Mouse (Mus musculus) embryonic facial prominence, embryonic 15.5 days (tissue): ENCODE measurements around the gene Pgpep1l. TPM values are rescaled to one million over a fixed set of nuclear protein-coding genes. Genes with fewer than 3 reads are reported as not detected.

ENCODE experiments used
- ATAC-seq: fragments of 200-750 bp; cut with Nextera tagmentation; 2 replicates; pipeline ENCODE4 v1.8.0; 2017; ENCODE audit warnings: low read depth, moderate TSS enrichment; ENCODE audit not compliant: insufficient number of reproducible peaks, low FRiP score, low TSS enrichment
- H3K27ac ChIP-seq: fragments of 300-500 bp; sonication (generic); replicated peaks from 2 replicates; pipeline ENCODE4 v1.5.1; 2015; ENCODE audit warnings: mild to moderate bottlenecking, inconsistent platforms
- H3K27me3 ChIP-seq: fragments of 300-500 bp; sonication (generic); 2 replicates; pipeline ENCODE4 v1.6.1; 2015; ENCODE audit warnings: inconsistent platforms
- H3K36me3 ChIP-seq: fragments of 300-500 bp; sonication (generic); 2 replicates; pipeline ENCODE4 v1.6.1; 2015; ENCODE audit warnings: mild to moderate bottlenecking, inconsistent platforms
- H3K4me1 ChIP-seq: fragments of 300-500 bp; sonication (generic); 2 replicates; pipeline ENCODE4 v1.6.1; 2015; ENCODE audit warnings: inconsistent platforms
- H3K4me2 ChIP-seq: fragments of 300-500 bp; sonication (generic); replicated peaks from 2 replicates; pipeline ENCODE4 v1.6.1; 2015; ENCODE audit warnings: mild to moderate bottlenecking, inconsistent platforms
- H3K4me3 ChIP-seq: fragments of 300-500 bp; sonication (generic); replicated peaks from 2 replicates; pipeline ENCODE4 v1.5.1; 2015; ENCODE audit warnings: mild to moderate bottlenecking, inconsistent platforms
- H3K9ac ChIP-seq: fragments of 300-500 bp; sonication (generic); 2 replicates; pipeline ENCODE4 v1.6.1; 2015; ENCODE audit warnings: inconsistent platforms
- H3K9me3 ChIP-seq: fragments of 300-500 bp; sonication (generic); replicated peaks from 2 replicates; pipeline ENCODE4 v1.6.1; 2016; ENCODE audit warnings: inconsistent platforms
- WGBS: fragments of 180-500 bp; shearing (Covaris S2); methylation state at CpG from one replicate; pipeline ENCODE4 v1.1.7; 2015; 5-methylcytosine and 5-hydroxymethylcytosine counted together
- polyA plus RNA-seq: library from polyadenylated mRNA; unstranded; fragments of >200 nt; fragmentation: Nextera tagmentation; extraction: Ambion mirVana; gene quantifications from 2 replicates; pipeline ENCODE4 v1.2.1, GENCODE M21; 2015

Gene Pgpep1l
- polyA plus RNA-seq, 1 experiment from 2014 or later, result not detected

- no peaks in the 10 kb centered on the region; the same call in 1 of the 2 replicates for H3K27me3 ChIP-seq
- H3K4me1 ChIP-seq, result peaks cover 15% of the 10 kb centered on the region
- no peak overlapping the region for H3K27ac ChIP-seq
- H3K4me2 ChIP-seq, result no peak overlapping the region
- no peak overlapping the region for H3K9ac ChIP-seq
- WGBS, result 59% methylated on average over 6 of the region's 6 CpGs
- no peaks in the 10 kb centered on the region for H3K36me3 ChIP-seq
- no peak for ATAC-seq
- no peak overlapping the region for H3K4me3 ChIP-seq
- no peaks in the 10 kb centered on the region for H3K9me3 ChIP-seq
Observed at GRCm38 (mm10) chr7:68259523-68260081, 4.4 kb downstream of the Pgpep1l start.

DNA sequence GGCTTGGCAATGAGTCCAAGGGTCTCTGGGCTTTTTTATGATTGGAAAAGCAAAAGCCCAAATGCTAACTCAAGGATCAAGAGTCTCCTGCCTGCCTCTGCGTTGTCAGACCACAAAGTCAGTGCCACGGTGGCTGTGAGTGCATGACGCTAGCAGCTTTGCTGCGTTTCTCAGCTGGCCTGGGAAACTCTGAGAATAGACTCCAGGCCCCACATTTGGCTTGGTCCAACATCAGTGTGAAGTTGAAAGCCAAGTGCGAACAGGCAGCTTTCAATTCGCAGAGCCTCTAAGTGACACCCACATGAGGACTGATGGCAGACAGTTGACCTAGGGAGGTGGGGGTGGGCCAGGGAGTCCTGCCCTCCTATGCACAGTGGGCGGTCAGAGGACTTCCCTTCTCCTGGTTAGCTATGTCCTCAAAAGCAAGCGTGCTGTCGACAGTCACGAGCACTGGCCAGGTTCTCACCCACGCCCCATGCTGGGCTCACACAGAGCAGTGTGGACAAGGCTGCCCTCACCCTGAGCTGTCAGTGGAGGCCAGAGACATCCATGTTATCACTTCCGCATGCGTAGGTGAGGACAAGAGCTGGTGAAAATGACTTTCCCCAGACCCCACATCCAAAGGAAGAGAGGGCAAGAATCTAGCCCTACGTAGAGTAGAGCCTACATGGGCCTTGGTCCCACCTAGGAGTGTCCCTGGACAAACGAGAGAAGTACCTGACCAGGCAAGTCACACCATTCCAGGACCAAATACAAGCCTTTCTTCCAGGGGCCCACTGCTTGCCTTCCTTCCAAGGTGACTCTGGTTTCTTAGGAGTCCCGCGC is 5.5 kb downstream of the Pgpep1l start:
- WGBS, result 85% methylated on average over 17 of the region's 17 CpGs
- Histone ChIP-seq H3K36me3 (no peaks in the 10 kb centered on the region), H3K4me3 (no peak overlapping the region), H3K4me1 (peaks cover 4% of the 10 kb centered on the region), H3K27ac (no peak overlapping the region), H3K9ac (no peak overlapping the region), H3K27me3 (no peaks in the 10 kb centered on the region), H3K9me3 (no peaks in the 10 kb centered on the region), H3K4me2 (no peak overlapping the region)
- no peak for ATAC-seq

GRCm38 (mm10) chr7:68257767-68258166 is 6.3 kb downstream of the Pgpep1l start:
- Histone ChIP-seq H3K27me3 (no peaks in the 10 kb centered on the region), H3K4me3 (no peak overlapping the region), H3K4me2 (no peak overlapping the region), H3K9me3 (no peaks in the 10 kb centered on the region), H3K36me3 (no peaks in the 10 kb centered on the region), H3K27ac (no peak overlapping the region), H3K4me1 (peaks cover 3% of the 10 kb centered on the region; the same call in 1 of the 2 replicates), H3K9ac (no peak overlapping the region)
- no peak for ATAC-seq
- WGBS, result 74% methylated on average over 2 of the region's 2 CpGs

DNA sequence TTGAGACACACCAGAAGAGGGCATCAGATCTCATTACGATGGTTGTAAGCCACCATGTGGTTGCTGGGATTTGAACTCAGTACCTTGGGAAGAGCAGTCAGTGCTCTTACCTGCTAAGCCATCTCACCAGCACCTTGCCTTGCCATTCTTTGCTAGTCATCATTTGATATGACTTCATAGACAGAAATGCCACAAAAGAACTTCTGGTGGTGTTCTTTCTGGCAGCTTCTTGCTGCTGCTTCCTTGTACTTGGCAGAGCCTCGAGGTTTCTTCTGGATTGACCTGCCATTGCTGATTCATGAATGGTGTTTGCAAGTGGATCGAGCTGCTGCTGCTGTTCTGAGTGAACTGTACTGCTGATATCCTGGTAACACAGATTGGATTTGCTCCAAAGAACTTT is 13.1 kb downstream of the Pgpep1l start:
- Histone ChIP-seq H3K4me1 (no peaks in the 10 kb centered on the region), H3K27me3 (no peaks in the 10 kb centered on the region), H3K9ac (no peak overlapping the region), H3K4me2 (no peak overlapping the region), H3K27ac (no peak overlapping the region), H3K9me3 (no peaks in the 10 kb centered on the region), H3K4me3 (no peak overlapping the region), H3K36me3 (no peaks in the 10 kb centered on the region)
- WGBS, result 90% methylated on average over 3 of the region's 3 CpGs
- ATAC-seq, result no peak

DNA sequence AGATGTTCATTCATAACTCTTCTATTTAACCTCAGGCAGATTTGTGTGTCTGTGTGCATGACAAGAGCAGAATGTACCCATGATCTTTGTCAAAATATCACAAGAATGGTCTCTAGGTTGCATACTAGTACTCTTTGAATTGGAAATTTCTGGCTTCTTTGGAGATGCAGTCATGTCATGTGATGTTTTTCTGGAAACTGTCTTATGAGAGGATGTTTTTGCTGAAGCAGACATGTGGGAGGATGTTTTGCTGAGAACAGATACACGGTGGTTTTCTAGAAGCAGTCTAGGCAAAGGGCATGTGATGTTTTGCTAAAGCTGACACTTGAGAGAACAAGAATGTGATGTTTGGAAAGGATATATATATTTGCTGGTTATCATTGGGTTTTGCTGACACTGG is 13.6 kb downstream of the Pgpep1l start:
- H3K9me3 ChIP-seq, result no peaks in the 10 kb centered on the region
- no peak overlapping the region for H3K27ac ChIP-seq
- no peaks in the 10 kb centered on the region for H3K27me3 ChIP-seq
- WGBS, result 69% methylated on average over 1 of the region's 1 CpGs
- H3K9ac ChIP-seq, result no peak overlapping the region
- H3K36me3 ChIP-seq, result no peaks in the 10 kb centered on the region
- no peak overlapping the region for H3K4me2 ChIP-seq
- no peak for ATAC-seq
- H3K4me3 ChIP-seq, result no peak overlapping the region
- no peaks in the 10 kb centered on the region for H3K4me1 ChIP-seq

GRCm38 (mm10) chr7:68246249-68246648 is 17.8 kb downstream of the Pgpep1l start:
- H3K9ac ChIP-seq, result no peak overlapping the region
- no peaks in the 10 kb centered on the region for H3K36me3 ChIP-seq
- H3K4me3 ChIP-seq, result no peak overlapping the region
- no peaks in the 10 kb centered on the region for H3K9me3 ChIP-seq
- H3K4me2 ChIP-seq, result no peak overlapping the region
- ATAC-seq, result no peak
- no peaks in the 10 kb centered on the region for H3K4me1 ChIP-seq
- 62% methylated on average over 8 of the region's 8 CpGs for WGBS
- H3K27ac ChIP-seq, result no peak overlapping the region
- no peaks in the 10 kb centered on the region for H3K27me3 ChIP-seq

GRCm38 (mm10) chr7:68245681-68246080 is 18.4 kb downstream of the Pgpep1l start:
- no peak for ATAC-seq
- Histone ChIP-seq H3K9me3 (no peaks in the 10 kb centered on the region), H3K27me3 (no peaks in the 10 kb centered on the region), H3K27ac (no peak overlapping the region), H3K4me3 (no peak overlapping the region), H3K4me1 (no peaks in the 10 kb centered on the region), H3K9ac (no peak overlapping the region), H3K36me3 (no peaks in the 10 kb centered on the region), H3K4me2 (no peak overlapping the region)
- 48% methylated on average over 4 of the region's 4 CpGs for whole genome bisulfite sequencing

GRCm38 (mm10) chr7:68241205-68241604 is 22.8 kb downstream of the Pgpep1l start:
- no peak for ATAC-seq
- no peaks in the 10 kb centered on the region for H3K36me3 ChIP-seq
- no peak overlapping the region for H3K4me3 ChIP-seq
- no peak overlapping the region for H3K27ac ChIP-seq
- H3K4me1 ChIP-seq, result no peaks in the 10 kb centered on the region
- WGBS, result 82% methylated on average over 9 of the region's 9 CpGs
- no peak overlapping the region for H3K4me2 ChIP-seq
- H3K9me3 ChIP-seq, result no peaks in the 10 kb centered on the region
- H3K27me3 ChIP-seq, result no peaks in the 10 kb centered on the region
- no peak overlapping the region for H3K9ac ChIP-seq

DNA sequence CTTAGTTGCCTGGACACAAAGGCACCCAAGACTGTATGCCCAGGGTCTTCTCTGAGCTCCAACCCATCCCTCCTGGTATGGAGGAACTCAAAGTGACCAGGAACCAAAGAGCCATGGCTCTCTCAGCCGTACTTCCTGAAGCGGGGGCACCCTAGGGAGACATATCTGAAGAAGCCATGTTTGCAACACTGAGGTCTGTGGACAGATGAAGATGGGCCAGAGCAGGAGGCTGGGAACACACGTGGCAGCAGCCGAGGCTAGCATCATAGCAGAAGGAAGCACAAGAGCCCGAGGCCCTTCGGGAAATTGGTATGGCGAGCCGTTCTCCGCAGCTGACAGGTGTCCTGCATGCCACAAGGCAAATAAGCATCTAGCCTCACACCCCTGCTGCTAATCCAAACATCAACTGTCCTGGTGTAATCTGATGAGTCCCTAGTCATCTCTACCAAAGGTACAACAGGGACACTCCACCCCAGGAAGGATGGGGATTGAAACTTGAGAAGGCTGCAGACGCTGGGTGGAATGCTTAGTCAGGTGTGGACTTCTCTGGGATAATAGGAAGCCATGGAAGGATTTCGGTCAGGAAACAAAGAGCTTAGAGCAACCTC is 24.7 kb downstream of the Pgpep1l start:
- peak; percentile 39; the same call in 1 of the 2 replicates for ATAC-seq
- no peak overlapping the region for H3K4me3 ChIP-seq
- H3K9ac ChIP-seq, result no peak overlapping the region
- H3K27ac ChIP-seq, result no peak overlapping the region
- 39% methylated on average over 11 of the region's 11 CpGs for WGBS
- no peaks in the 10 kb centered on the region for H3K36me3 ChIP-seq
- H3K4me2 ChIP-seq, result no peak overlapping the region
- peaks cover under 1% of the 10 kb centered on the region for H3K4me1 ChIP-seq
- no peaks in the 10 kb centered on the region for H3K9me3 ChIP-seq
- H3K27me3 ChIP-seq, result no peaks in the 10 kb centered on the region

DNA sequence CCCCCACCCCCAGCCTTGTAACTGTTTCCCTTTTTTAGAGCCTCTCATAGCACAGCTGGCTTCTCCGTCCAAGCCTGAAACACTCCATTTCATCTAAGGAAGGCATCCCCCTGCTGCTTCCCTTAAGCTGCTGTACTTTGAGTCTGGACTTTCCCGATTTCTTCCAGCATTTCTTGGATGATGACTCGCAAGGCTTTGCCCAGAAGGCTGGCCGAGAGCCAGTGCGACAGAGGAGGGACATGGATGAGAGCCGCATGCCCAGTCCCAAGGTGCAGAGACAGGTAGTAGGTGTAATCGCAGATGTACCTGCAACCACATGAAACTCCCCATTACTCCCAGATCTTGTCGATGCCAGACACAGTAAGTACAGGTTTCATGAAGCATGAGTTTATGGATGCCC is 27.2 kb downstream of the Pgpep1l start:
- H3K4me1 ChIP-seq, result peaks cover 15% of the 10 kb centered on the region
- no peaks in the 10 kb centered on the region for H3K36me3 ChIP-seq
- no peak overlapping the region for H3K9ac ChIP-seq
- no peak overlapping the region for H3K4me2 ChIP-seq
- H3K4me3 ChIP-seq, result no peak overlapping the region
- H3K9me3 ChIP-seq, result no peaks in the 10 kb centered on the region
- WGBS, result 80% methylated on average over 8 of the region's 8 CpGs
- H3K27me3 ChIP-seq, result no peaks in the 10 kb centered on the region
- no peak overlapping the region for H3K27ac ChIP-seq
- ATAC-seq, result no peak

DNA sequence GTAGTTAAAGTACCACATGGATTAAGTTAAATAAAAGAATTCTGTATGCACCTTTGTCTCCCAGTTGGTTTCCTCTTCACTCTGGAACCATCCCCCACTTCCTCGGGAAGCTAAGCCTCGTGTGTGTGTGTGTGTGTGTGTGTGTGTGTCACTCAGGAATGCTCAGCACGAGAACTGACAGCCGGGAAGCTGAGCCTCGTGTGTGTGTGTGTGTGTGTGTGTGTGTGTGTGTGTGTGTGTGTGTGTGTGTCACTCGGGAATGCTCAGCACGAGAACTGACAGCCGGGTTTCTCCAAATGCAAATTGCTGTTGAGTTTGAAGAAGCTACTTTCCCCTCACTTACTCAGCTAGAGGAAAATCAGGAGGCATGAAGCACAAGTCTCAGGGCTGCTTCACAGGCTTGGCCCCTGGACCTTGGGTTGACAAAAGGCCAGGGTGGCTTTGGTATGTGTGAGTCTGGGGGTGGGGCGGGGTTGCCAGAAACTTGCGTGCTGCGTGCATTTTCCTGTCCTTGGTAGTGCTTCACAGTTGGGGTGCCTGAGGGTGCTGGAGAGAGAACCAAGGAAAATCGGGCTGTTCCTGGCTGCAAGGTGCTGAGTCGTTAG is 30.3 kb downstream of the Pgpep1l start:
- Histone ChIP-seq H3K36me3 (peaks cover 12% of the 10 kb centered on the region), H3K9me3 (no peaks in the 10 kb centered on the region), H3K4me3 (no peak overlapping the region), H3K27me3 (no peaks in the 10 kb centered on the region), H3K9ac (no peak overlapping the region), H3K27ac (peak overlapping the region; percentile 49; the same call in 1 of the 2 replicates), H3K4me2 (no peak overlapping the region), H3K4me1 (peaks cover 15% of the 10 kb centered on the region)
- 12% methylated on average over 13 of the region's 13 CpGs for WGBS
- peak; percentile 12; the same call in 1 of the 2 replicates for ATAC-seq
